Mouse (Mus musculus) NIH3T3 (cell line): ENCODE measurements around the gene Car2.
A peak's percentile ranks its signal among the peaks of the same experiment; 100 is the strongest.

Experiments used
- DNase-seq: peaks from one replicate; pipeline ENCODE4 v3.0.0-alpha.2; 2012; ENCODE audit warnings: low read depth

The Car2 gene

GRCm38 (mm10) chr3:14886102-14887098 is at the start of gene Car2:
Gene Car2 (plus strand): TSS chr3:14886273.
- DNase-seq, result no peak

GRCm38 (mm10) chr3:14838936-14839335 is 47.1 kb upstream of the Car2 start:
- no peak for DNase-seq

- DNase-seq, result no peak
These were observed 46.5 kb upstream of the Car2 start for GRCm38 (mm10) chr3:14839466-14840118.

- no peak for DNase-seq
These were observed 37.4 kb upstream of the Car2 start for GRCm38 (mm10) chr3:14848587-14849254.

- no peak for DNase-seq
These were observed 32.1 kb upstream of the Car2 start for GRCm38 (mm10) chr3:14853966-14854365.

GRCm38 (mm10) chr3:14854446-14854845 is 31.6 kb upstream of the Car2 start:
- DNase-seq, result no peak

- DNase-seq, result no peak
These were observed 28.2 kb upstream of the Car2 start for GRCm38 (mm10) chr3:14857874-14858273.

- no peak for DNase-seq
These were observed 25.8 kb upstream of the Car2 start for GRCm38 (mm10) chr3:14860291-14860690.

GRCm38 (mm10) chr3:14861165-14861564 is 24.9 kb upstream of the Car2 start:
- DNase-seq, result no peak

GRCm38 (mm10) chr3:14861787-14862186 is 24.3 kb upstream of the Car2 start:
- DNase-seq, result no peak

- DNase-seq, result no peak
These were observed 23.4 kb upstream of the Car2 start for GRCm38 (mm10) chr3:14862654-14863021.

GRCm38 (mm10) chr3:14863022-14863711 is 22.9 kb upstream of the Car2 start, which contains the start of gene Car3:
Gene Car3 (plus strand): TSS chr3:14863512.
- no peak for DNase-seq

GRCm38 (mm10) chr3:14863922-14864321 is 22.2 kb upstream of the Car2 start:
- DNase-seq, result no peak

- DNase-seq, result no peak
These were observed 20.1 kb upstream of the Car2 start for GRCm38 (mm10) chr3:14865941-14866340.

GRCm38 (mm10) chr3:14869779-14870178 is 16.3 kb upstream of the Car2 start:
- DNase-seq, result peak; percentile 75

- DNase-seq, result no peak
These were observed 15.5 kb upstream of the Car2 start for GRCm38 (mm10) chr3:14870528-14870927.

- DNase-seq, result no peak
These were observed 14.7 kb upstream of the Car2 start for GRCm38 (mm10) chr3:14871386-14871785.

- peak; percentile 58 for DNase-seq
These were observed 11.6 kb upstream of the Car2 start for GRCm38 (mm10) chr3:14874402-14875040.

GRCm38 (mm10) chr3:14876325-14876918 is 9.7 kb upstream of the Car2 start:
- DNase-seq, result no peak

GRCm38 (mm10) chr3:14877251-14877909 is 8.7 kb upstream of the Car2 start:
- DNase-seq, result no peak
